Mouse (Mus musculus) G1E (cell line): ENCODE measurements at regions not wholly inside any gene's neighbourhood (a gene's known extent, or its start where the extent isn't known, plus 50 kb on each side); places are given as distances from the start of the nearest gene placed in this dataset.
"Not testable (repeated sequence)": the region's sequence is repeated elsewhere in the genome, so short reads cannot be mapped to it uniquely, and the experiment has no call there.

Source experiments
- CTCF ChIP-seq: IDR thresholded peaks from 2 replicates; pipeline ENCODE4 v1.5.1; 2012; ENCODE audit warnings: low read depth, low read length, inconsistent platforms, mixed read lengths
- GATA1 ChIP-seq: IDR thresholded peaks from 2 replicates; pipeline ENCODE4 v1.6.1; 2012; ENCODE audit warnings: borderline replicate concordance, low read length, inconsistent platforms, mixed read lengths

- not testable (repeated sequence) for TF ChIP-seq CTCF, GATA1
Measured at GRCm38 (mm10) chr14:53736274-53736673, 517.6 kb downstream of the Dad1 start.
